8 mouse cellular contexts compared by ENCODE assay signal in the genomic region with DNA sequence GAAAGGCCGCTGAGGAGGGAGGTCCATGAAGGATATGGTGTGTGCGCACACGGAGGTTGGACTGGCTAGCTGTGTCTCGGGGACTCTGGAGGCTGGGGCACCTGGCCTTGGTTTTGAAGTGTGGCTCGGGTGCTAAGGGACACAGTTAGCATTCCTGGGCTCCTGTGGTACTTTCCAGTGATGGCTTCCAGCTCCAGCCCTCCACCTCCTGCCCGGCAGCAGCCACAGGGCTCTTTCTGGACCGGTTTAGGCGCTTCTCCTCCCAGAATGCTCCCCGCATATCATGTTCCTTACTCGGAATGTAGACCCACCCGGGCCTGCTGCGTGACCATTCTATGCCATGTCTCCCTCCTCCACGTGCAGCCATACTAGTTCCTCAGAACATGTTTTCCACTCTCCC. TPM values are rescaled to one million over a fixed set of nuclear protein-coding genes. Genes with fewer than 3 reads are reported as not detected.
DNase-seq lines count a peak whose midpoint lies in the region; ATAC-seq and TF ChIP-seq lines count a peak whose summit lies in the region.

No protein-coding gene starts in this region.

- H3K27me3 ChIP-seq in heart, embryonic 11.5 days (ENCODE audit: control insufficient read depth, insufficient read depth, low read length): no peaks in the 10 kb centered on the region
- H3K27me3 ChIP-seq in E14TG2a.4 (ENCODE audit: insufficient read depth, low read length): no peaks in the 10 kb centered on the region
- no peaks in the 10 kb centered on the region for H3K27me3 ChIP-seq in forebrain, postnatal 0 days (ENCODE audit: insufficient read depth, low read length)
- no peaks in the 10 kb centered on the region for H3K27me3 ChIP-seq in liver, embryonic 15.5 days

- TF ChIP-seq CTCF in E14TG2a.4 (conservative IDR thresholded peaks at IDR 0.05; ENCODE audit: low read length): no peak
- TF ChIP-seq CTCF in forebrain, postnatal 0 days (IDR thresholded peaks at IDR 0.05; ENCODE audit: low read depth): no peak

- H3K4me3 ChIP-seq in heart, embryonic 11.5 days (ENCODE audit: low read depth, low read length): no peak overlapping the region
- peak overlapping the region; percentile 66 for H3K4me3 ChIP-seq in E14TG2a.4 (replicated peaks; ENCODE audit: low read length)
- H3K4me3 ChIP-seq in forebrain, postnatal 0 days (ENCODE audit: low read depth, low read length): 0 out of 2 replicates have a peak overlapping the region, but pooled peaks have one; percentile 21
- peak overlapping the region; percentile 8; the same call in 1 of the 2 replicates for H3K4me3 ChIP-seq in liver, embryonic 15.5 days (replicated peaks)

- peaks cover 16% of the 10 kb centered on the region for H3K36me3 ChIP-seq in heart, embryonic 11.5 days (ENCODE audit: control insufficient read depth, insufficient read depth, low read length)
- H3K36me3 ChIP-seq in E14TG2a.4 (ENCODE audit: insufficient read depth, low read length): peaks cover 75% of the 10 kb centered on the region
- peaks cover 57% of the 10 kb centered on the region for H3K36me3 ChIP-seq in forebrain, postnatal 0 days (ENCODE audit: insufficient read depth)
- H3K36me3 ChIP-seq in liver, embryonic 15.5 days (replicated peaks): peaks cover 61% of the 10 kb centered on the region

- no peaks in the 10 kb centered on the region for H3K9me3 ChIP-seq in heart, embryonic 11.5 days (replicated peaks; ENCODE audit: control insufficient read depth, low read length)
- peaks cover 12% of the 10 kb centered on the region for H3K9me3 ChIP-seq in E14TG2a.4 (ENCODE audit: low read length)
- H3K9me3 ChIP-seq in forebrain, postnatal 0 days (ENCODE audit: low read length): no peaks in the 10 kb centered on the region
- H3K9me3 ChIP-seq in liver, embryonic 15.5 days (replicated peaks): no peaks in the 10 kb centered on the region

- H3K4me2 ChIP-seq in heart, embryonic 11.5 days: peak overlapping the region; percentile 46
- H3K4me2 ChIP-seq in forebrain, postnatal 0 days (ENCODE audit: low read depth): peak overlapping the region; percentile 43
- peak overlapping the region; percentile 42 for H3K4me2 ChIP-seq in liver, embryonic 15.5 days

- 86% methylated on average over 13 of the region's 13 CpGs for WGBS in heart, embryonic 11.5 days (ENCODE audit: insufficient replicate concordance)
- WGBS in forebrain, postnatal 0 days: 86% methylated on average over 13 of the region's 13 CpGs
- WGBS in liver, embryonic 15.5 days (ENCODE audit: insufficient replicate concordance): 76% methylated on average over 13 of the region's 13 CpGs

- H3K9ac ChIP-seq in heart, embryonic 11.5 days (ENCODE audit: low read depth, low read length): peak overlapping the region; percentile 52
- H3K9ac ChIP-seq in forebrain, postnatal 0 days: 0 out of 2 replicates have a peak overlapping the region, but pooled peaks have one; percentile 37
- H3K9ac ChIP-seq in liver, embryonic 15.5 days: peak overlapping the region; percentile 17; the same call in 1 of the 2 replicates

- no peak for DNase-seq in heart, postnatal 4 days
- no peak for DNase-seq in forebrain, postnatal 0 days
- no peak for DNase-seq in thymus, postnatal 14 days
- no peak for DNase-seq in right cerebral cortex, postnatal 4 days
- DNase-seq in cerebellum, adult 18-20 months: no peak

- H3K4me1 ChIP-seq in heart, embryonic 11.5 days (ENCODE audit: control insufficient read depth, insufficient read depth, low read length): peaks cover under 1% of the 10 kb centered on the region; the same call in 1 of the 2 replicates
- peaks cover 66% of the 10 kb centered on the region for H3K4me1 ChIP-seq in E14TG2a.4 (replicated peaks; ENCODE audit: low read depth, low read length)
- peaks cover 2% of the 10 kb centered on the region; the same call in 1 of the 2 replicates for H3K4me1 ChIP-seq in forebrain, postnatal 0 days (ENCODE audit: insufficient read depth)
- H3K4me1 ChIP-seq in liver, embryonic 15.5 days (replicated peaks): peaks cover 29% of the 10 kb centered on the region

- no peak overlapping the region for H3K27ac ChIP-seq in heart, embryonic 11.5 days (ENCODE audit: low read depth, low read length)
- peak overlapping the region; percentile 40; the same call in 1 of the 2 replicates for H3K27ac ChIP-seq in forebrain, postnatal 0 days (ENCODE audit: low read depth, low read length)
- H3K27ac ChIP-seq in liver, embryonic 15.5 days (replicated peaks): no peak overlapping the region

- ATAC-seq in heart, embryonic 11.5 days (replicated peaks; ENCODE audit: insufficient number of reproducible peaks, low FRiP score, low TSS enrichment): no peak
- no peak for ATAC-seq in forebrain, postnatal 0 days
- no peak for ATAC-seq in liver, embryonic 15.5 days (ENCODE audit: insufficient read depth)

RNA-seq across cellular contexts. Expression of gene Mcts2, which starts 6.9 kb away (rescaled TPM):
- polyA plus RNA-seq in heart, embryonic 11.5 days (2014; fragmentation: Nextera tagmentation; extraction: Ambion mirVana): 22.2 and 29.2 TPM in 2 replicates
- total RNA-seq in heart, postnatal 4 days (2021): 10 to 100 TPM; 19.9 to 20.2 TPM
- total RNA-seq in forebrain, postnatal 0 days (2014; rRNA removed): 21.5 and 30.8 TPM in 2 replicates
- 26.6 and 29.9 TPM in 2 replicates for polyA plus RNA-seq in forebrain, postnatal 0 days (2015; fragmentation: Nextera tagmentation; extraction: Ambion mirVana)
- polyA plus RNA-seq in liver, embryonic 15.5 days (2015; fragmentation: Nextera tagmentation; extraction: Ambion mirVana): 12.1 and 12.4 TPM in 2 replicates

RNA-seq across cellular contexts. Expression of gene H13, which starts 24.5 kb away (rescaled TPM):
- 92.3 and 92.8 TPM in 2 replicates for polyA plus RNA-seq in heart, embryonic 11.5 days (2014; fragmentation: Nextera tagmentation; extraction: Ambion mirVana)
- 10 to 100 TPM; 54.1 to 54.2 TPM for total RNA-seq in heart, postnatal 4 days (2021)
- 121 and 177 TPM in 2 replicates for total RNA-seq in forebrain, postnatal 0 days (2014; rRNA removed)
- polyA plus RNA-seq in forebrain, postnatal 0 days (2015; fragmentation: Nextera tagmentation; extraction: Ambion mirVana): 165 and 166 TPM in 2 replicates
- 45.2 and 49.8 TPM in 2 replicates for polyA plus RNA-seq in liver, embryonic 15.5 days (2015; fragmentation: Nextera tagmentation; extraction: Ambion mirVana)

RNA-seq across cellular contexts. Expression of gene Id1, which starts 42.3 kb away (rescaled TPM):
- polyA plus RNA-seq in heart, embryonic 11.5 days (2014; fragmentation: Nextera tagmentation; extraction: Ambion mirVana): 95.3 and 98.1 TPM in 2 replicates
- 10 to 100 TPM; 71.8 to 76.6 TPM for total RNA-seq in heart, postnatal 4 days (2021)
- 58.8 and 70.5 TPM in 2 replicates for total RNA-seq in forebrain, postnatal 0 days (2014; rRNA removed)
- polyA plus RNA-seq in forebrain, postnatal 0 days (2015; fragmentation: Nextera tagmentation; extraction: Ambion mirVana): 59.8 and 71.3 TPM in 2 replicates
- polyA plus RNA-seq in liver, embryonic 15.5 days (2015; fragmentation: Nextera tagmentation; extraction: Ambion mirVana): 20.5 and 20.9 TPM in 2 replicates
